Mouse (Mus musculus) liver, embryonic 14.5 days (tissue): ENCODE measurements around the gene Tstd2.

ENCODE experiments used
- CTCF ChIP-seq: IDR thresholded peaks from 2 replicates; pipeline ENCODE4 v1.5.1; 2016; ENCODE audit warnings: antibody characterized with exemption, low read depth, control low read depth
- EP300 ChIP-seq: IDR thresholded peaks from 2 replicates; pipeline ENCODE4 v1.6.1; 2016; ENCODE audit warnings: antibody characterized with exemption, low read depth

GRCm38 (mm10) chr4:46151903-46152544 is 13.5 kb upstream of the Tstd2 start:
- no peak for TF ChIP-seq CTCF
- TF ChIP-seq EP300: no peak
